Mouse (Mus musculus) urinary bladder, postnatal 4 days (tissue): ENCODE results near the gene Gpkow.
"Not testable (repeated sequence)": the region's sequence is repeated elsewhere in the genome, so short reads cannot be mapped to it uniquely, and the experiment has no call there.

ENCODE experiments used
- DNase-seq, 2 experiments: peaks; one replicate each; pipeline ENCODE4 v3.0.0; 2021 to 2022; ENCODE audit warnings: low spot score in 2 of 2

Gene Gpkow

GRCm38 (mm10) chrX:7745429-7745828 is 48.5 kb downstream of the Gpkow start:
- DNase-seq: no peak

- peak in 1 of 2 experiments; percentile 53 for DNase-seq
Observed at GRCm38 (mm10) chrX:7750432-7751116, 53.6 kb downstream of the Gpkow start, which contains the start of gene Ccdc120. Gene Ccdc120 (minus strand): TSS chrX:7750905.

DNA sequence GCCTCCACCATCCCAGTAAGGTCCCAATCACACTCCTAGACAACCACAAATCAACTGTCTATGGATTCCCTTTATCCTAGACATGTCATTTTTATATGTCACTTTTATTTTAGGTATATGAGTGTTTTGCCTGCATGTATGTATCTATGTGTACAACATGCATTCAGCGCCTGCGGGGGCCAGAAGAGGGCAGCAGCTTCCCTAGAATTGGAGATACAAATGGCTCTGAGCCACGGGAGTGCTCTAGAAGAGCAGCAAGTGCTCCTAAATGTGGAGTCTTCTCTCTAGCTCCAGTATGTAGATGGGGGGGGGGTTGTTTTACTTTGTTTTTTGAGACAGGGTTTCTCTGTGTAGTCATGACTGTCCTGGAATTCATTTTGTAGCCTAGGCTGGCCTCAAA is 56.7 kb downstream of the Gpkow start:
- DNase-seq: not testable (repeated sequence)
